Mouse (Mus musculus): ENCODE data around the gene Ranbp10. TPM values are rescaled to one million over a fixed set of nuclear protein-coding genes. Genes with fewer than 3 reads are reported as not detected.
A peak's percentile ranks its signal among the peaks of the same experiment; 100 is the strongest.

Gene Ranbp10
- polyA plus RNA-seq, 1 experiment from 2014 or later: 11.5 TPM

GRCm38 (mm10) chr8:105727397-105728124 is 99.6 kb downstream of the Ranbp10 start:
- Histone ChIP-seq H3K9me3 (no peaks in the 10 kb centered on the region), H3K27ac (peak overlapping the region; percentile 44; the same call in 1 of the 2 replicates), H3K4me2 (no peak overlapping the region), H3K9ac (no peak overlapping the region), H3K4me3 (no peak overlapping the region), H3K36me3 (peaks cover 64% of the 10 kb centered on the region), H3K27me3 (no peaks in the 10 kb centered on the region), H3K4me1 (replicated peaks) (no peaks in the 10 kb centered on the region)
- ATAC-seq (ENCODE audit: low FRiP score): no peak
- WGBS: 90% methylated on average over 18 of the region's 18 CpGs

DNA sequence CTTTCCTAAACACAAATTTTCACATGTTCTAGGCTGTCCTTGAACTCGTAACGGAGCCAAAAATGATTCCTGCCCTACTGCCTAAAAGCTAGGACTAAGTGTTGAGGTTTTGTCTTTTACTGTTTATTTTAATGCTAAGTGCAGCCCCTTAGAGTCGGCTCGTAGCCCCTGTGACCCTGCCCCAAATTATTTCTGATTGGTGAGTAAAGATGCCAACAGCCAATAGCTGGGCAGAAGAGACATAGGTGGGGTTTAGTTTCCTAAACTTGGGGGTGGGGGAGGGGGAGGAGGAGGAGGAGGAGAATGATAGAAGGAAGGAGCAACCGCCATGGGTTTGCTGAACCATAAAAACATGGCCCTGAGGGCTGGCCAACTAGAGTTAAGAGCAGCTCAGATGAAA is 101.4 kb downstream of the Ranbp10 start:
- H3K9me3 ChIP-seq: no peaks in the 10 kb centered on the region
- H3K9ac ChIP-seq: no peak overlapping the region
- no peaks in the 10 kb centered on the region for H3K4me1 ChIP-seq (replicated peaks)
- no peak overlapping the region for H3K27ac ChIP-seq
- no peaks in the 10 kb centered on the region for H3K27me3 ChIP-seq
- no peak for ATAC-seq (ENCODE audit: low FRiP score)
- peaks cover 74% of the 10 kb centered on the region for H3K36me3 ChIP-seq
- no peak overlapping the region for H3K4me3 ChIP-seq
- WGBS: 87% methylated on average over 5 of the region's 5 CpGs
- no peak overlapping the region for H3K4me2 ChIP-seq

GRCm38 (mm10) chr8:105722861-105723260 is 104.3 kb downstream of the Ranbp10 start:
- ATAC-seq (ENCODE audit: low FRiP score): no peak
- no peaks in the 10 kb centered on the region for H3K4me1 ChIP-seq (replicated peaks)
- no peaks in the 10 kb centered on the region for H3K9me3 ChIP-seq
- 88% methylated on average over 9 of the region's 9 CpGs for WGBS
- H3K36me3 ChIP-seq: peaks cover 66% of the 10 kb centered on the region
- H3K27ac ChIP-seq: no peak overlapping the region
- no peak overlapping the region for H3K4me3 ChIP-seq
- no peaks in the 10 kb centered on the region for H3K27me3 ChIP-seq
- H3K4me2 ChIP-seq: no peak overlapping the region
- no peak overlapping the region for H3K9ac ChIP-seq

DNA sequence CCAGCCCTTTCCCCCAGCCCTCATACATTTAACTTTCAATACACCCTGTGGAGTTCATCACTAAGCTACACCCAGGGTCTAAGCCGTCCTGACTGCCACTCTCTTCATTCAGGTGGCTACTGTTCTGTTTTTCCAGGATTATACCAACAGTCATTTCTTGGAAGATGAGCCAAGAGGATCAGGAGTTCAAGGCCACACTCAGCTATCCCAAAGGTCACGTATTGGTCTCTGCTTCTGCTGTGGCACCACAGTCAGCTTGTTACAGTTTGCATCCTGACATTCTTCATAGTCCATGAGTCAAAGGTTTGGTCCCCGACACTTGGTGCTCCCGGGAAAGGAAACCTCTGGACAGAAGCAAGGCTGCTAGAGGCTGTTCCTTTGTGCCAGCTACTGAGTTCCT is 107.5 kb downstream of the Ranbp10 start:
- Histone ChIP-seq H3K27me3 (no peaks in the 10 kb centered on the region), H3K9ac (no peak overlapping the region), H3K4me1 (replicated peaks) (no peaks in the 10 kb centered on the region), H3K27ac (no peak overlapping the region), H3K9me3 (no peaks in the 10 kb centered on the region), H3K4me2 (no peak overlapping the region), H3K36me3 (peaks cover 68% of the 10 kb centered on the region), H3K4me3 (no peak overlapping the region)
- WGBS: 91% methylated on average over 4 of the region's 4 CpGs
- no peak for ATAC-seq (ENCODE audit: low FRiP score)

Other genes with a start within 250 kb of the Ranbp10 start
- 26.6 and 27.1 TPM in 2 replicates for gene Ripor1, start 222.1 kb downstream of the Ranbp10 start, polyA plus RNA-seq (2015; fragmentation: Nextera tagmentation; extraction: Ambion mirVana)
- 114 and 120 TPM in 2 replicates for gene Ctcf, start 190.8 kb downstream of the Ranbp10 start, polyA plus RNA-seq (2015; fragmentation: Nextera tagmentation; extraction: Ambion mirVana)
- gene Agrp, start 190.0 kb downstream of the Ranbp10 start, polyA plus RNA-seq (2015; fragmentation: Nextera tagmentation; extraction: Ambion mirVana): 0.43 and 1.2 TPM in 2 replicates
- 16.2 TPM in 2 replicates for gene Carmil2, start 141.1 kb downstream of the Ranbp10 start, polyA plus RNA-seq (2015; fragmentation: Nextera tagmentation; extraction: Ambion mirVana)
- 93.0 and 95.2 TPM in 2 replicates for gene Acd, start 126.2 kb downstream of the Ranbp10 start, polyA plus RNA-seq (2015; fragmentation: Nextera tagmentation; extraction: Ambion mirVana)
- 45.4 and 47.7 TPM in 2 replicates for gene Pard6a, start 126.2 kb downstream of the Ranbp10 start, polyA plus RNA-seq (2015; fragmentation: Nextera tagmentation; extraction: Ambion mirVana)
- gene 4933405L10Rik, start 119.7 kb downstream of the Ranbp10 start, polyA plus RNA-seq (2015; fragmentation: Nextera tagmentation; extraction: Ambion mirVana): 0.16 and 0.28 TPM in 2 replicates
- gene Enkd1, start 119.1 kb downstream of the Ranbp10 start, polyA plus RNA-seq (2015; fragmentation: Nextera tagmentation; extraction: Ambion mirVana): 12.8 TPM in 2 replicates
- gene Gfod2, start 68.7 kb downstream of the Ranbp10 start, polyA plus RNA-seq (2015; fragmentation: Nextera tagmentation; extraction: Ambion mirVana): 90.7 and 94.2 TPM in 2 replicates
- gene Tsnaxip1, start 381 bp upstream of the Ranbp10 start, polyA plus RNA-seq (2015; fragmentation: Nextera tagmentation; extraction: Ambion mirVana): 0.80 and 1.6 TPM in 2 replicates
- 59.7 and 61.1 TPM in 2 replicates for gene Cenpt, start 25.9 kb upstream of the Ranbp10 start, polyA plus RNA-seq (2015; fragmentation: Nextera tagmentation; extraction: Ambion mirVana)
- gene Thap11, start 27.8 kb upstream of the Ranbp10 start, polyA plus RNA-seq (2015; fragmentation: Nextera tagmentation; extraction: Ambion mirVana): 58.7 and 60.6 TPM in 2 replicates
- gene Nutf2, start 33.2 kb upstream of the Ranbp10 start, polyA plus RNA-seq (2015; fragmentation: Nextera tagmentation; extraction: Ambion mirVana): 186 and 205 TPM in 2 replicates
- 49.3 and 50.3 TPM in 2 replicates for gene Edc4, start 53.5 kb upstream of the Ranbp10 start, polyA plus RNA-seq (2015; fragmentation: Nextera tagmentation; extraction: Ambion mirVana)
- gene Nrn1l, start 66.2 kb upstream of the Ranbp10 start, polyA plus RNA-seq (2015; fragmentation: Nextera tagmentation; extraction: Ambion mirVana): 0.88 and 0.94 TPM in 2 replicates
- 12.4 and 13.1 TPM in 2 replicates for gene Pskh1, start 73.1 kb upstream of the Ranbp10 start, polyA plus RNA-seq (2015; fragmentation: Nextera tagmentation; extraction: Ambion mirVana)
- 2.8 and 4.0 TPM in 2 replicates for gene Ctrl, start 106.5 kb upstream of the Ranbp10 start, polyA plus RNA-seq (2015; fragmentation: Nextera tagmentation; extraction: Ambion mirVana)
- 40.3 and 46.9 TPM in 2 replicates for gene Psmb10, start 111.1 kb upstream of the Ranbp10 start, polyA plus RNA-seq (2015; fragmentation: Nextera tagmentation; extraction: Ambion mirVana)
- 0.90 and 1.0 TPM in 2 replicates for gene Lcat, start 116.0 kb upstream of the Ranbp10 start, polyA plus RNA-seq (2015; fragmentation: Nextera tagmentation; extraction: Ambion mirVana)
- 7.9 and 8.9 TPM in 2 replicates for gene Slc12a4, start 138.7 kb upstream of the Ranbp10 start, polyA plus RNA-seq (2015; fragmentation: Nextera tagmentation; extraction: Ambion mirVana)
- gene Dpep3, start 152.1 kb upstream of the Ranbp10 start, polyA plus RNA-seq (2015; fragmentation: Nextera tagmentation; extraction: Ambion mirVana): not detected in 2 replicates
- 23.3 and 23.6 TPM in 2 replicates for gene Dus2, start 164.0 kb upstream of the Ranbp10 start, polyA plus RNA-seq (2015; fragmentation: Nextera tagmentation; extraction: Ambion mirVana)
- 0.23 TPM in 1 of 2 replicates, not detected in the other for gene Dpep2nb, start 178.6 kb upstream of the Ranbp10 start, polyA plus RNA-seq (2015; fragmentation: Nextera tagmentation; extraction: Ambion mirVana)
- gene Ddx28, start 184.5 kb upstream of the Ranbp10 start, polyA plus RNA-seq (2015; fragmentation: Nextera tagmentation; extraction: Ambion mirVana): 21.4 and 22.5 TPM in 2 replicates
- gene Nfatc3, start 231.5 kb upstream of the Ranbp10 start, polyA plus RNA-seq (2015; fragmentation: Nextera tagmentation; extraction: Ambion mirVana): 4.1 and 4.7 TPM in 2 replicates